Mouse (Mus musculus): ENCODE measurements around the gene Rnase12. TPM values are rescaled to one million over a fixed set of nuclear protein-coding genes. Genes with fewer than 3 reads are reported as not detected.

Gene Rnase12
- total RNA-seq (2023): 1 to 10 TPM; 1.0 to 2.2 TPM

DNA sequence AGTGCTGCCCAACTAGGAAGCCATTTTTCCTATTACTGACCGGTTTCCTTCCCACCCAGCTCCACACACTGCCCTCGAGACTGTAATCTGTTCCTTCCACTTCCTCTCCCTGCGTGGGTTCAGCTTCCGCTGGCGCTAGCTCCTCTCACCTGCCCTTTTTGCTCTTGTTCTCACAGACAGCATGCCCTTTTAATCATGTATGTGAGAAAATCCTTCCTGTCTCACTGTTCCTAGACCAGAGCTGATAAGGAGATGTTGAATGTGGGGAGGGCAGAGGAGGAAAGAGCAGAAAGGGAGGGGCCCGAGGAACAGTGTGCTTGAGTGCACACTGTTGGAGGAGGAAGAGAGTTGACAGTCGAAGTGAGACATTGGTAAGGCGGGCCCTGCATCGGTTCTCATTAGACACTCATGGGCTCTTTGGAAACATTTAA lies at the start of gene Rnase12:
Rnase12 (minus strand) TSS at position 261 of the 431 bp plus-strand sequence.

GRCm38 (mm10) chr14:51090921-51091900 lies 33.8 kb upstream of the Rnase12 start, which contains the start of the genes Rnase4 and Ang:
TSS of gene Rnase4 (plus strand) at chr14:51091077.
TSS of gene Ang (plus strand) at chr14:51091150.

GRCm38 (mm10) chr14:51074335-51074734 lies 16.9 kb upstream of the Rnase12 start, which contains the start of gene Olfr750:
TSS of gene Olfr750 (minus strand) at chr14:51074435.

GRCm38 (mm10) chr14:51050063-51050462 lies 7.4 kb downstream of the Rnase12 start, which contains the start of gene Rnase11:
TSS of gene Rnase11 (minus strand) at chr14:51050163.

GRCm38 (mm10) chr14:51041769-51042168 lies 15.7 kb downstream of the Rnase12 start, which contains the start of gene Rnase9:
TSS of gene Rnase9 (minus strand) at chr14:51041869.

DNA sequence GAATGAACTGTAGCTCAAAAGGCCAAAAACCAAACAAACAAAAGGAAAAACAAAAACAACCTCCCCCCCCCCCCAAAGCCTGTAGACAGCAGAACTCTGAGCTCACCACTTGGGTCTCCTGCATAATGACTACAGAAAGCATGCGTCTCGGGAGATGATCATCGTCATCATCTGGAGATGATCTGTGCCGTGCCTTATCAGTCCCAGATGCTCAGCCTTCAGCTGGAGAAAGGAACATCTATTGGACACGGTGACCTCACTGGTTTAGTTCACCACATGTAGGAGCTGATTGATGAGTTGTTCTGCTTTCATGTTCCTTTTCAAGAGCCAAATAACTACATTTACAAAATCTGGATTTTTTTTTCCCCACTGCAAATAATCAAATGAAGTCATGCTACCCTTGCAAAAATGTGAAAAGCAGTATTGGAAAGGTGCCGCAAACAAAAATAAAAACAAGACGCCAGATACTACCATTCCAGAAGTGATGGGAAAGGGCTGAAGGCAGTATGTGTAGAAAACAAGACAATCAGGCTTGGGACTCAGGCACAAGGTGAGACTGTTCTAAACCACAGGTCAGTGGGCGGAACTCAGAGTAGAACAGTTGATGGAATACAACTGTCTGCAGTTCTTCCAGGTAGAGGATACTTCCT lies 50.2 kb downstream of the Rnase12 start, which contains the start of gene Rnase10:
Rnase10 (plus strand) TSS at position 600 of the 650 bp plus-strand sequence.

Other genes starting within 250 kb of the Rnase12 start
- gene Ccnb1ip1, start 249.9 kb downstream of the Rnase12 start, total RNA-seq (2023): not detected
- 10 to 100 TPM; 24.8 to 32.1 TPM for gene Parp2, start 249.8 kb downstream of the Rnase12 start, total RNA-seq (2023)
- gene Tep1, start 187.1 kb downstream of the Rnase12 start, total RNA-seq (2023): 10 to 100 TPM; 44.4 to 66.7 TPM
- gene Klhl33, start 160.2 kb downstream of the Rnase12 start, total RNA-seq (2023): under 1 TPM in 1 of 2 experiments, not detected in 1; 0.33 TPM
- gene Osgep, start 132.8 kb downstream of the Rnase12 start, total RNA-seq (2023): 10 to 100 TPM; 19.2 to 25.5 TPM
- 10 to 100 TPM; 18.4 to 22.9 TPM for gene Apex1, start 132.7 kb downstream of the Rnase12 start, total RNA-seq (2023)
- 10 to 100 TPM; 54.5 to 86.3 TPM for gene Pip4p1, start 126.8 kb downstream of the Rnase12 start, total RNA-seq (2023)
- 10 to 100 TPM; 65.2 to 70.9 TPM for gene Pnp, start 126.6 kb downstream of the Rnase12 start, total RNA-seq (2023)
- 10 to 100 TPM; 67.9 to 80.1 TPM for gene Gm49342, start 113.1 kb downstream of the Rnase12 start, total RNA-seq (2023)
- gene Pnp2, start 101.7 kb downstream of the Rnase12 start, total RNA-seq (2023): 1 to 10 TPM; 5.8 to 7.4 TPM
- gene Rnase10, start 49.9 kb downstream of the Rnase12 start, total RNA-seq (2023): under 1 TPM in 1 of 2 experiments, not detected in 1; 0.22 TPM
- not detected for gene Rnase9, start 15.8 kb downstream of the Rnase12 start, total RNA-seq (2023)
- not detected for gene Rnase11, start 7.5 kb downstream of the Rnase12 start, total RNA-seq (2023)
- gene Olfr750, start 16.8 kb upstream of the Rnase12 start, total RNA-seq (2023): not detected
- 1 to 10 TPM; 6.5 to 7.8 TPM for gene Rnase4, start 33.4 kb upstream of the Rnase12 start, total RNA-seq (2023)
- gene Ang, start 33.5 kb upstream of the Rnase12 start, total RNA-seq (2023): 1 to 10 TPM; 5.4 to 6.6 TPM
- not detected for gene Eddm3b, start 56.8 kb upstream of the Rnase12 start, total RNA-seq (2023)
- gene Rnase6, start 66.2 kb upstream of the Rnase12 start, total RNA-seq (2023): 10 to 100 TPM; 32.8 to 50.5 TPM
- gene Rnase1, start 89.1 kb upstream of the Rnase12 start, total RNA-seq (2023): not detected
- 1 to 10 TPM in 1 of 2 experiments, under 1 TPM in 1; 0.88 to 1.3 TPM for gene Rnase2b, start 104.6 kb upstream of the Rnase12 start, total RNA-seq (2023)
- not detected for gene Ang2, start 141.5 kb upstream of the Rnase12 start, total RNA-seq (2023)
- not detected for gene Ear14, start 145.7 kb upstream of the Rnase12 start, total RNA-seq (2023)
- 10 to 100 TPM; 38.2 to 59.1 TPM for gene Rnase2a, start 198.5 kb upstream of the Rnase12 start, total RNA-seq (2023)

Measured in neutrophil, adult 59 days (primary cell).